Mouse (Mus musculus) forebrain, embryonic 16.5 days (tissue): ENCODE measurements around the gene Fmnl1. TPM values are rescaled to one million over a fixed set of nuclear protein-coding genes. Genes with fewer than 3 reads are reported as not detected.

Source experiments
- ATAC-seq: fragments of 200-750 bp; cut with Nextera tagmentation; 2 replicates; pipeline ENCODE4 v1.8.0; 2017; ENCODE audit warnings: mild to moderate bottlenecking, moderate library complexity
- H3K27ac ChIP-seq: fragments of 300-500 bp; sonication (generic); 2 replicates; pipeline ENCODE4 v1.5.1; 2014; ENCODE audit warnings: low read length, control low read depth
- H3K27me3 ChIP-seq: fragments of 300-500 bp; sonication (generic); replicated peaks from 2 replicates; pipeline ENCODE4 v1.6.1; 2014; ENCODE audit warnings: low read length; ENCODE audit not compliant: control insufficient read depth, insufficient read depth
- H3K36me3 ChIP-seq: fragments of 300-500 bp; sonication (generic); 2 replicates; pipeline ENCODE4 v1.6.1; 2014; ENCODE audit not compliant: control insufficient read depth, insufficient read depth
- H3K4me1 ChIP-seq: fragments of 300-500 bp; sonication (generic); replicated peaks from 2 replicates; pipeline ENCODE4 v1.6.1; 2014; ENCODE audit warnings: low read length; ENCODE audit not compliant: control insufficient read depth, insufficient read depth
- H3K4me2 ChIP-seq: fragments of 300-500 bp; sonication (generic); 2 replicates; pipeline ENCODE4 v1.6.1; 2014; ENCODE audit warnings: mild to moderate bottlenecking, low read length, control low read depth
- H3K4me3 ChIP-seq: fragments of 300-500 bp; sonication (generic); replicated peaks from 2 replicates; pipeline ENCODE4 v1.5.1; 2014; ENCODE audit warnings: mild to moderate bottlenecking, low read length, control low read depth
- H3K9ac ChIP-seq: fragments of 300-500 bp; sonication (generic); replicated peaks from 2 replicates; pipeline ENCODE4 v1.6.1; 2014; ENCODE audit warnings: low read depth, low read length, control low read depth
- H3K9me3 ChIP-seq: fragments of 300-500 bp; sonication (generic); 2 replicates; pipeline ENCODE4 v1.6.1; 2016; ENCODE audit warnings: low read length; ENCODE audit not compliant: control insufficient read depth
- WGBS: fragments of 180-500 bp; shearing (Covaris S2); extraction: QIAGEN DNeasy Blood & Tissue Kit; methylation state at CpG from one replicate; pipeline ENCODE4 v1.1.7; 2014; 5-methylcytosine and 5-hydroxymethylcytosine counted together
- polyA plus RNA-seq: library from polyadenylated mRNA; unstranded; fragments of >200 nt; fragmentation: Nextera tagmentation; extraction: Ambion mirVana; gene quantifications from 2 replicates; pipeline ENCODE4 v1.2.1, GENCODE M21; 2015

The Fmnl1 gene
- 2.7 and 6.7 TPM in 2 replicates for polyA plus RNA-seq

DNA sequence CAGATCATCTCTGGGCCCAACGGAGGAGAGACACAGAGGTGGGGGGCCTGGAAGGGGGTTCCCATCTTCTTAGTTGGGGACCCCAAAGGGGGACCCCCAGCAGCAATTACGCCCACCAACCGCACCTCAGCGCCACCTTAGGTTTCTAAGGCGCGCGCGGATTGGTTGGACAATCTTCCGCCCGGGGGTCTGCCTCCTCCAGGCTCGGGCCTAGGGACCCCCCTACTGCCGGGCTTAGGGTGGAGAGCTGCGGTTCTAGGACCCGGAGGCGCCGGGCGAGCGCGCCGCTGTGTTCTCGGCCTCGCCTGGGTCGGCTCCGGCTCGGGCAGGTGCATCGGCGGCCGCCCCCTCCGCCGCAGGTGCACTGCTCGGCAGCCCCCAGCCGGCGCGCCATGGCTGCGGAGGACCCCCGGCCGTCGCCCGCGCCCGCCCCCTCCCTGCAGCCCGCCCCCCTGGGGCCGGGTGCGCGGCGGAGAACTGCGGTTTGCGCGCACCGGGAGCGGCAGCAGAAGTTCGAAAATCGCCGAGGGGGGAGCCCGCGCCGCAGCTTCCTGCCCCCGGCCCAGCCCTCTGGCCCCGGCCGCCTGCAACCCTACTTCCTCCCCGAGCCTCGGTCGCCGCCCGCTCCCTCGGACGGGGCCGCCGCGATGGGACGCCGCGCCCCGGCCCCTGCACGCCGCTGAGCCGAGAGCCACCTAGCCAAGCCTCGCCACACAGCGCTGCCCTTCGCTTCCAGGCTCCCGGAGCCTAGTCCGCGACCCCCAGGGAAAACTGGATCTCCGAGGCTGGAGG lies at the start of gene Fmnl1:
TSS of gene Fmnl1 (plus strand) at position 614 of the 792 bp plus-strand sequence.
- Histone ChIP-seq H3K36me3 (no peaks in the 10 kb centered on the region), H3K27me3 (peaks cover 12% of the 10 kb centered on the region; the same call in 1 of the 2 replicates), H3K27ac (no peak within 1 kb of the TSS; the same call in 1 of the 2 replicates), H3K4me1 (peaks cover 17% of the 10 kb centered on the region), H3K4me3 (peak within 1 kb of the TSS; percentile 70), H3K9ac (peak within 1 kb of the TSS; percentile 71), H3K9me3 (no peaks in the 10 kb centered on the region), H3K4me2 (peak within 1 kb of the TSS; percentile 85)
- peak; percentile 77 for ATAC-seq
- under 1% methylated on average over 83 of the region's 84 CpGs for WGBS

- WGBS, result under 1% methylated on average over 39 of the region's 39 CpGs
- H3K27ac ChIP-seq, result peak within 1 kb of the TSS; percentile 97
These were observed 39.0 kb upstream of the Fmnl1 start, which contains the start of gene Hexim2 for GRCm38 (mm10) chr11:103131701-103132575. Gene Hexim2 (plus strand): TSS chr11:103132429.

GRCm38 (mm10) chr11:103132576-103133455 lies 38.1 kb upstream of the Fmnl1 start:
- Histone ChIP-seq H3K36me3 (no peaks in the 10 kb centered on the region), H3K27ac (peak overlapping the region; percentile 97), H3K4me2 (peak overlapping the region; percentile 97), H3K4me3 (peak overlapping the region; percentile 94), H3K4me1 (peaks cover 32% of the 10 kb centered on the region), H3K27me3 (no peaks in the 10 kb centered on the region), H3K9ac (peak overlapping the region; percentile 98), H3K9me3 (no peaks in the 10 kb centered on the region)
- ATAC-seq, result peak; percentile 96
- WGBS, result under 1% methylated on average over 57 of the region's 58 CpGs

More at GRCm38 (mm10) chr11:103131701-103132575, 39.0 kb upstream of the Fmnl1 start, which contains the start of gene Hexim2:
- H3K9me3 ChIP-seq, result no peaks in the 10 kb centered on the region
- peak within 1 kb of the TSS; percentile 94 for H3K4me3 ChIP-seq
- peak within 1 kb of the TSS; percentile 97 for H3K4me2 ChIP-seq
- peaks cover 32% of the 10 kb centered on the region for H3K4me1 ChIP-seq
- peak; percentile 41 for ATAC-seq
- peak within 1 kb of the TSS; percentile 98 for H3K9ac ChIP-seq
- H3K27me3 ChIP-seq, result no peaks in the 10 kb centered on the region
- no peaks in the 10 kb centered on the region for H3K36me3 ChIP-seq

- peak; percentile 9; the same call in 1 of the 2 replicates for ATAC-seq
These were observed 37.3 kb upstream of the Fmnl1 start for GRCm38 (mm10) chr11:103133456-103134185.

DNA sequence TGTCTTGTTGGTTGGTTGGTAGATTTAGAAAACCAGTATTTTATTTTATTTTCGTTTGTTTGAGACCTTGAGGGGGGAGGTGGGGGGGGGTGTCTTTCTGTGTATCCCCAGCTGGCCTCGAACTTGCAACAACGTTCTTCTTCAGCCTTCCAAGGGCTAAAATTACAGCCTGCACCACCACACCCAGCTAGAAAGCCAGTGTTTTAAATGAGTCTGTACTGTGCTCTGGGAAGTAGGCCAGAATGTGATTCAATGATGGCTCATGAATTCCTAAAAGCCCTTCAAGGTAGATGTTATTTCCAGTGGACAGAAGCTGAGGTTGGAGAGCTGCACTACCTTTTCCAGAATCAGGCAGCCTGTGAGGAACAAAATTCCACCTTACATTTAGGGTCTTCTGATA lies 36.7 kb upstream of the Fmnl1 start:
- Histone ChIP-seq H3K4me3 (no peak overlapping the region), H3K27me3 (no peaks in the 10 kb centered on the region), H3K9ac (no peak overlapping the region), H3K4me2 (peak overlapping the region; percentile 66), H3K4me1 (peaks cover 32% of the 10 kb centered on the region), H3K27ac (no peak overlapping the region), H3K9me3 (no peaks in the 10 kb centered on the region), H3K36me3 (peaks cover 1% of the 10 kb centered on the region; the same call in 1 of the 2 replicates)
- ATAC-seq, result no peak
- 70% methylated on average over 3 of the region's 3 CpGs for WGBS

More at GRCm38 (mm10) chr11:103133456-103134185, 37.3 kb upstream of the Fmnl1 start:
- Histone ChIP-seq H3K4me2 (peak overlapping the region; percentile 66), H3K27ac (peak overlapping the region; percentile 79), H3K36me3 (no peaks in the 10 kb centered on the region), H3K4me3 (peak overlapping the region; percentile 43), H3K4me1 (peaks cover 32% of the 10 kb centered on the region), H3K9me3 (no peaks in the 10 kb centered on the region), H3K9ac (peak overlapping the region; percentile 55), H3K27me3 (no peaks in the 10 kb centered on the region)
- WGBS, result 45% methylated on average over 6 of the region's 6 CpGs

- Histone ChIP-seq H3K4me1 (peaks cover 24% of the 10 kb centered on the region), H3K9ac (no peak overlapping the region), H3K36me3 (peaks cover 5% of the 10 kb centered on the region), H3K27ac (no peak overlapping the region), H3K27me3 (no peaks in the 10 kb centered on the region), H3K4me3 (no peak overlapping the region), H3K4me2 (no peak overlapping the region), H3K9me3 (no peaks in the 10 kb centered on the region)
- no peak for ATAC-seq
- WGBS, result 92% methylated on average over 8 of the region's 8 CpGs
These were observed 34.8 kb upstream of the Fmnl1 start for GRCm38 (mm10) chr11:103136039-103136577.

GRCm38 (mm10) chr11:103139951-103140762 lies 30.8 kb upstream of the Fmnl1 start:
- H3K4me1 ChIP-seq, result peaks cover 14% of the 10 kb centered on the region
- no peaks in the 10 kb centered on the region for H3K9me3 ChIP-seq
- WGBS, result 80% methylated on average over 14 of the region's 14 CpGs
- no peaks in the 10 kb centered on the region for H3K27me3 ChIP-seq
- ATAC-seq, result no peak
- H3K4me2 ChIP-seq, result no peak overlapping the region
- H3K36me3 ChIP-seq, result peaks cover 5% of the 10 kb centered on the region
- H3K27ac ChIP-seq, result peak overlapping the region; percentile 1; the same call in 1 of the 2 replicates
- H3K4me3 ChIP-seq, result no peak overlapping the region
- H3K9ac ChIP-seq, result no peak overlapping the region
